Mouse (Mus musculus) adrenal gland, postnatal 25 days (tissue): Measurements from ENCODE around the gene Ctbp2. TPM values are rescaled to one million over a fixed set of nuclear protein-coding genes. Genes with fewer than 3 reads are reported as not detected.

Experiments used
- DNase-seq: peaks from one replicate; pipeline ENCODE4 v3.0.0; 2021; ENCODE audit warnings: mixed read lengths
- total RNA-seq: library from RNA; stranded (reverse); gene quantifications from 2 replicates; pipeline ENCODE4 v1.2.3, GENCODE M21; 2021

Ctbp2 gene
- total RNA-seq, 1 experiment from 2014 or later = 80.6 TPM

DNA sequence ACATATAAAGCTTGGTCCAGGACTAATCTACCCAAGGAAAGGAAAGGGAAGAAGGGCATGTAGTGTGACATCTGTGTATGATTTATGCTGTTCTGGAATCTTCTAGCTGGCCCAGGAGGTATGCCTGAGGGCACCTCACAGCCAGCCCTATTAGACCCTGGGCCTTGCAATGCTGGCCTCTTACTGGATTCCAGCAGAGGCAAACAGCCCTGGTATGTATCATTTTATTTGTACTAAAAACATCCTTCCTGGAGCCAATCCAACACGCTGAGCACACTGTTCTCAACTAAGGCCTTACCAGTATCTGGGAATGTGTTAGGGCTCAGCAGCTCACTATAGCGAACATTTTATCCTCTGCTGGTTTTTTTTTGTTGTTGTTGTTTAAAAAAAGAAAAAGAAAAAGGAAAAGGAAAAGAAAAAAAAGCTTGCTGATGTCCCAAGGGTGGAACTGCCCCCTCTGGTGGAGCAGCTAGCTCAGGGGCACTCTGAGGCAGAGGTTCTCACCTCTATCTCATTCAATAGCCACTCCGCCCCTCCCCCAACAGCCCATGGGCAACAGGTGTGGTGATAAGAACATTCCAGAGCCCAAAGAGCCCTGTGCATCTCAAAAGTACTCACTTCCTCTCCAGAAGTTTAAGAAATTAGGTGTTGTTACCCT lies 83.3 kb downstream of the Ctbp2 start:
- no peak for DNase-seq

DNA sequence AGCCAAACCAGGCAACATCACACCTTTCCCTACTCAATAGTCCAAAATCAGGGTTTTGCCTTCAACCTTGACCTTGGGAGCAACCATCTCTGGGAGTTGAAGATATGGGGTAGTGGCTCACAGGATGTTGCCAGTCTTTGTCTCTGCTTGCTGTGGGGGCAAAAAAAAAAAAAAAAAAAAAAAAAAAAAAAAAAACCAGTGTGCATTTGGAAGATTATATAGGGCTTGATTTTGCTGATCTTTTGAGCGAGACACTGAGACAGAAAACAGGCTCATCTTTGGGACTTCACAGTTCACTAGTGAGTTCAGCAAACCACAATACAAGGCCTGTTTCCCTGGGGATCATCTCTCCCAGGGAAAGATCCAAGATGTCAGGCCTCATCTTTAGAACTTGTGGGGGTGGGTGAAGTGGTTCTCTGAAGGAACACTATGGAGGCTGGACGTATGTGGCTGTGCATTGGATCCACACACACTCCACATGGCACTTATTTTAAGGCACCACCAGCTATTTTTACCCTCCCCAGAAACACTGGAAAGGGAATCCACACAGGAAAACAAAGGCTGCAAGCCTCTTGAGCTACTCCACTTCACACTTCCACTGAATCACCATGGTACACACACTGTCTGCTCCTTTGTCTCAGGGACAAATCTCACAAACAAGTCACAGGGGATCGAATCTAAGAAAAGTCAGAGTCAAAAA lies 84.4 kb downstream of the Ctbp2 start:
- no peak for DNase-seq

DNA sequence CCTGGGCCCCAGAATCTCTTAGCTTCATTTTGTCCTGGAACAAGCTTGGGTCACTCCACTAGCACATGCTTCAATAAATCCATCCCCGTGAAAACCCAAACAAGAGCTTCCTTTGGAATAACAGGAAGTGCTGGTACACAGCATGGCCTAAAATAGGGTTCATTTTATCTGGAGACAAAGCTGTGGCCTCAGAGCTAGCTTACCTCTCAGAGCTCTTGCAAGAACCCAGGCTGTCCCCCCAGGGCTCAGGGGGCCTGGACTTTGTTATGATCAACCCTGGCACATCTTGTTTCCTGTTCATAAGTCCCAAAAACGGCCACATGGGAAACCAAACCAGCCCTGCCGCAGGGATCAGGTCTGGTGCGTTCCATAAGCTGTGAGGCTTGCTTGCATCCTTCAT lies 86.5 kb downstream of the Ctbp2 start:
- DNase-seq = no peak

GRCm38 (mm10) chr7:133037217-133037616 lies 86.9 kb downstream of the Ctbp2 start:
- DNase-seq = no peak

- DNase-seq = no peak
Measured at GRCm38 (mm10) chr7:133035901-133036300, 88.3 kb downstream of the Ctbp2 start.

- DNase-seq = peak; percentile 56
Measured at GRCm38 (mm10) chr7:133032589-133033203, 91.5 kb downstream of the Ctbp2 start.

DNA sequence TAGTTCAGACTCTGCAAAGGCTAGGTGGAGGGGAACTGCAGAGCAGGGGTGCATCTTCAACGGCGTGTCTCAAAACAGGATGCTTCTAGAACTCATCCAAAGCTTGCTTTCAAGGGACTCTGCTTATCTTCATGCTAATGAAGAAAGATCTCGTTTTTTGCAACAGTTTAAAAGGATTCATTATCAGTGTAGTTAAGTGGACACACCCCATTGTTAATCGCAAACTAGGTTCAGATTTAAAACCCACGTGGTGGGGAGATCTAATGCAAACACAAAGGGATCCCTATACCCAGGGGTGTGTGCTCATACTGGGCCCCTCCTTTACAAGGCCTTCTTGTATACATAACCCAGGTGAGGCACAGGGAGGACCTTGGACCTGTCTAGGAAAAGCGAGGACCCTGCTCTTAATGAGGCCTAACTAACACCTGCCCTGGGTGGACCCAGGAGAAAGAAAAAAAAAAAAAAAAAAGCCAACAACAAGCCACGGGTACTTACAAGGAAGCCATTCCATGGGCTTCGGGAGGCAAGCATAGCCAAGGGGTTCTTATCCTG lies 94.6 kb downstream of the Ctbp2 start:
- DNase-seq = no peak

DNA sequence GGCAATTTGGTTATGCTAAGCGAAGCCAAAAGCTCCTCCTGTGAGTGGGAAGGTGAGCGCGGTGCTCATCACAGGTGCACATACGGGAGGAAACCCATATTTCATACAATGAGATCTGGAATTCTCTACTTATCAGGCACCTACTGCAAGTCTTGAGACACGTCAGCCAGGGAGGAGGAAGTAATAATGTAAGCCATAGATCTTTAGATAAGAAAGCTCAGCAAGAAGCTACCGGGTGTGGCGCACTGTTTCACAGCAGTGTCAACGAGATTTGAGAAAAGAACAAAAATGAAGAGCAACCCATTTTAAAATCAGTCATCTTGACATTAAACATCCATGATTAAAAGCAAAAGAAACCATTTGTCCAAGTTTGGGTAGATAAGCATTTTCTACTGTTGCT lies 95.2 kb downstream of the Ctbp2 start:
- no peak for DNase-seq

- no peak for DNase-seq
Measured at GRCm38 (mm10) chr7:133027930-133028329, 96.2 kb downstream of the Ctbp2 start.

DNA sequence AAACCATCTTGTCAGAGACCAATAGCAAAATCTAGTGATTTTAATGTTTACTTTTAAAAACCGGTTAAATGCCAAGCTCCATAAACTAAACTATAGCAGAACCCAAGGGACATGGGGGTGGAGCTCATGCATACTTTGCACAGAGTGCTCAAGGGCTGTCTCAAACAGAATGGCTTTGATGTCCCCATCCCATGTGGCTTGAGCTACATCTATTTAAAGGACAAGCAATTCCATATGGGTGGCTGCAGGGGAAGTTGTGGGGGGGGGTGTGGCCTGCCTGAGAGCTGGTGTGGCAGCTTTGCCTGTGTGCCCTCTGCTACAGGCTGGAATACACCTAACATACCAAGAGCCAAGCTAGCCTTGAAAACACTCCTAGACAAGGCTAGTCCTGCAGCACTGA lies 99.5 kb downstream of the Ctbp2 start:
- no peak for DNase-seq

GRCm38 (mm10) chr7:133019481-133020020 lies 104.6 kb downstream of the Ctbp2 start:
- DNase-seq = no peak

DNA sequence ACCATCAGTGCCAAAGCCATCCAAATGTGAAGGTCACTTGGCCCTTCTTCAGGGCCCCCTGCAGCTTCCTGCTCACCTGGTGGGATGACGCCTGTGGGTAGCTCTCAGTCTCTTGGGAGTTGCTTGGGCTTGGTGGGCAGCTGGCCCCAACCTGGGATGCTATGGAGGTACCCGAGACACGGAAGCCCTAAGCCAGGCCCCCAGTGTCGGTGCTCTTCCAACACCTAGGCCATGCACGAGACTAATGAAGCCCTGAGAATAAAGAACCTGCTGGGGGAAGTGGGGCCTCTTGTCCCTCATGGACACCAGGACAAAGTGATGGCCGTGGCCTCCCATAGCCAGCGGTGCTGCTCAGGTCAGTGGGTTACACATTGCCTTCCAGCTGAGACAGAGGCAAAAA lies 105.2 kb downstream of the Ctbp2 start:
- DNase-seq = no peak

DNA sequence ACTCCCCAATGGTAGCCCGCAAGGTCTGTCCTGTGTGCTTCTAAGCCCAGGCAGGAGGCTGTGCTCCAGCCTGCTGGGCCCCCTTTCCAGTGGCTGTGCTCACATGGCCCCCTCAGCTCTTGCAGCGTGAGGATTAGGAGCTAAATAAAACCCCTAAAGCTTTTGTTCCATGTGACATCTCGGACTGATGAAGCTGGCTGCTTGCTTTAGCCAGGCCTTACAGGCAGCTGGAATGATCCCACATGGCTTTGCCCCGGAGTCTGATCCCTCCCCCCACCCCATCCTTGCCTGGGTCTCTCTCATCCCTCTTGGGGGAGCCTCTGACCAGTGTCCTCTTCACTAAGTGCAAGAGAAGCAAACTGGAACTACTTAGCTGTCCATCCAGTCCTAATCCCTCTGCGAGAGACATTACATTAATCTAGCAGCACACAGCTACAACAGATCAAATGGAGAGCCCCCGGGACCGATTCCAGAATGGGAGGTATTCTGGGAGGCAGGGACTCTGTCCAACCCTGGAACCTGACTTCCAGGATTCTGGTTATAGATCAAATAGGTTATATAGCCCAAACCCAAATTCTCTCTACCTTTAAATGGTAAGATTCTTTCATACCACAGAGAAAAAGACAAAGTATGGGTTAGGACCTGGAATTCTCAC lies 108.6 kb downstream of the Ctbp2 start:
- DNase-seq = no peak

GRCm38 (mm10) chr7:133014631-133015030 lies 109.5 kb downstream of the Ctbp2 start:
- DNase-seq = no peak

DNA sequence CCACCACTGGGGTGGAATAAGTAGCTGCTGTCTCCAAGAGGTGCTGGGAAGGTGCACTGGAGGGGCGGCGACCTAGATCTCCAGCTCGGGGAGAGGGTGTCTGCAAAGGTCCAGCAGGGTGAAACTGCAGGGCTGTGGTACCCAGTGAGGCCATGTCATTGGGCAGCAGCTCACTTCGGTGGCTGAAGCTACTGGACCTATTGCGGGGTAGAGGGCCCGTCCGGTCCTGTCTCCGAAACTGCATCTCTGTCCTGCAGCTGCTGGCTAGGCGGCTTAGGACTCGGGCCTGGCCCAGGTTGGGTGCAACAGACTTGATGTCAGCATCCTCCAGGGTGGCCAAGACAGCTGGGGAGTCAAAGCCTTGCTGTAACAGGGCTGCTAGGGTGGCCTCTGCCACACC lies 110.2 kb downstream of the Ctbp2 start:
- no peak for DNase-seq

DNA sequence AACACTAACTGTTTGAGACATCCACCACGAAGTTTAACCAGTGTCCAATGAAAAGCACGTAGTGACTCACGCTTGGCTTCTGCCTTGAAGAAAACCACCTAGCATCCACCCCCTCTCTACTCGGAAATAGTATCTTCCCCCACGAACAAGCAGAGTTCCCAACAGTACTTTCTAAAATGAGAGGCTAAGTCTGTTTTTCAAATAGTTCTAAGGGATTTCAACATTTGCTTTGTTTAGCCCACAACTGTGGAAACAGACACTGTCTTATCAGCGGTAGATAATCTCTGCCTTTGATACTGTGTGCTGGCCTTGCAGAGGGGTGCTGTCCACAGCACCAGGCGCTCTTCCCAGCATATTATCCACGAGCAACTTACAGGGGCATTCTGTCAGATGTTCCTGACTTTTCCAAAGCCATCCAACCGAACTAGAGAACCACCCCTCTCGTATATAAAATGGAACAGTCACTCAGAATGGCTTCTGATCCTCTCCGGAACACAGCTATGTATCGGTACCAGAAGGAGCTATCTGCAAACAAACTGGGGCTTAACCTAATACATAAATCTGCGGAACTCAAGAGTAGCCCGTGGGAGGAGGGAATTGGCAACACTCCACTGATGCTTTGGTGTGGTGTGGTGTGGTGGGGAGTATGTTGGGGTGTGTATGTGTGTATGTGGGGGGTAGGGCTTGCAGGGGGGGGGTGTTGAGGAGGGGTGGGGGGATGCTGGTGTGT lies 111.4 kb downstream of the Ctbp2 start:
- DNase-seq = no peak

GRCm38 (mm10) chr7:133011611-133012010 lies 112.5 kb downstream of the Ctbp2 start:
- no peak for DNase-seq

DNA sequence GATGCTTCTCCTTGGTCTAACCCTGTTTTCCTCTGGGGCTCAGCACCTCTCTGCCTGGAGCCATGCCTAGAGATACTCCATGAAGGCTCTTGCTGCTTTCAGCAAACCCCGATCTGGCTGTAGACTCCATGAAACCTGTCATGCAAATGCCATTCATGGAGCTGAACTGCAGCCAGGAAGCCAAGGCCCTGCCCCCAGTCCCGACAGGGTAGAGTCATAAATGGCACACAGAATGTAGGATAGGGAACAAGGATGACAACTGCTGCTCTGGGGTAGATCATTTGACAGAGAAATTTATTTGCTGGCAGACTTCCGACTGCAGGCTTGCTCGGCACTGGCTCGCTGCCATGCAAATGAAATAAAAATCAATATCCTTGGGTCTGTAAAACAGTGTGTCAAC lies 113.0 kb downstream of the Ctbp2 start:
- peak; percentile 63 for DNase-seq

- no peak for DNase-seq
Measured at GRCm38 (mm10) chr7:133010477-133010876, 113.7 kb downstream of the Ctbp2 start.

GRCm38 (mm10) chr7:133009676-133010075 lies 114.5 kb downstream of the Ctbp2 start:
- no peak for DNase-seq

DNA sequence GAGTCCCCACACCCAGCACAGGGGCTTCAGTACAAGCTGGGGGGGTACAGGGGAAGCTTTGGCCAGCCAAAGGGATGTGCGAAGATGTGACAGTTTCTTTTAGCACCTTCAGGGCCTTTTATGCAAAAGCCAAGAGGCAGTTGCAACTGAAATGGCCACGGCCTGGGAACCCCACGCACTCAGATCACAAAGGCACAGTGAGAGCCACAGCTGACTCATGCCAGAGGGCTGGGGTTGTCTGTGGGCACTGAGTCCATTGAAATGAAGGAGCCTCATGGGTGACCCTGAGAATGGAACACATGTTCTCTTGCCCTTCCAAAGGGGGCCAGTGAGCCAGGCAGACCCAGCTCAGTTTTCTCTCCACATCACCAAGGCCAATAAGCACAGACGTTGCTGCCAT lies 115.5 kb downstream of the Ctbp2 start:
- peak; percentile 40 for DNase-seq

GRCm38 (mm10) chr7:133007343-133007742 lies 116.8 kb downstream of the Ctbp2 start:
- DNase-seq = peak; percentile 90
